Mouse (Mus musculus) heart, adult 8-10 months (tissue): ENCODE data around the gene Rnf151. TPM values are rescaled to one million over a fixed set of nuclear protein-coding genes. Genes with fewer than 3 reads are reported as not detected.
A peak's percentile ranks its signal among the peaks of the same experiment; 100 is the strongest.
"Not testable (repeated sequence)": the region's sequence is repeated elsewhere in the genome, so short reads cannot be mapped to it uniquely, and the experiment has no call there.

Experiments
- DNase-seq: peaks from one replicate; pipeline ENCODE4 v3.0.0; 2022; ENCODE audit warnings: low spot score
- total RNA-seq, 4 experiments: library from RNA; stranded (reverse); gene quantifications; 2 replicates each; pipeline ENCODE4 v1.2.4; 2022

The Rnf151 gene
- total RNA-seq, 4 experiments from 2014 or later = 0.23 TPM; not detected in 3

GRCm38 (mm10) chr17:24667416-24667815 is 50.4 kb downstream of the Rnf151 start:
- peak; percentile 55 for DNase-seq

- not testable (repeated sequence) for DNase-seq
Measured at GRCm38 (mm10) chr17:24667011-24667410, 50.9 kb downstream of the Rnf151 start.

Other genes starting within 250 kb of the Rnf151 start
- gene E4f1, start 247.8 kb downstream of the Rnf151 start, total RNA-seq = 10 to 100 TPM; 11.2 to 14.7 (median 11.9) TPM
- gene Pgp, start 247.7 kb downstream of the Rnf151 start, total RNA-seq = 10 to 100 TPM; 39.9 to 44.4 (median 41.4) TPM
- under 1 TPM in 2 of 4 experiments, not detected in 2; 0.28 to 0.31 TPM for gene Bricd5, start 244.2 kb downstream of the Rnf151 start, total RNA-seq
- gene Mlst8, start 239.0 kb downstream of the Rnf151 start, total RNA-seq = 10 to 100 TPM; 10.5 to 11.8 (median 11.0) TPM
- under 1 TPM; 0.16 to 0.23 (median 0.19) TPM for gene Caskin1, start 229.5 kb downstream of the Rnf151 start, total RNA-seq
- gene Traf7, start 190.1 kb downstream of the Rnf151 start, total RNA-seq = 10 to 100 TPM; 37.0 to 50.9 (median 42.7) TPM
- gene Rab26, start 183.9 kb downstream of the Rnf151 start, total RNA-seq = under 1 TPM in 3 of 4 experiments, not detected in 1; 0.23 to 0.50 (median 0.25) TPM
- 10 to 100 TPM; 27.8 to 43.0 (median 34.9) TPM for gene Pkd1, start 168.2 kb downstream of the Rnf151 start, total RNA-seq
- 100 to 1,000 TPM; 123 to 135 (median 133) TPM for gene Tsc2, start 85.4 kb downstream of the Rnf151 start, total RNA-seq
- gene Nthl1, start 85.4 kb downstream of the Rnf151 start, total RNA-seq = 1 to 10 TPM; 2.6 to 3.5 (median 2.8) TPM
- gene Slc9a3r2, start 67.7 kb downstream of the Rnf151 start, total RNA-seq = 100 to 1,000 TPM in 2 of 4 experiments, 10 to 100 TPM in 2; 87.7 to 110 (median 101) TPM
- not detected for gene Npw, start 59.6 kb downstream of the Rnf151 start, total RNA-seq
- gene Zfp598, start 48.4 kb downstream of the Rnf151 start, total RNA-seq = 10 to 100 TPM; 14.3 to 17.0 (median 15.9) TPM
- under 1 TPM in 2 of 4 experiments, not detected in 2; 0.14 to 0.24 TPM for gene Syngr3, start 28.1 kb downstream of the Rnf151 start, total RNA-seq
- 10 to 100 TPM; 20.0 to 22.2 (median 21.1) TPM for gene Gfer, start 21.9 kb downstream of the Rnf151 start, total RNA-seq
- gene Noxo1, start 21.8 kb downstream of the Rnf151 start, total RNA-seq = under 1 TPM; 0.49 to 0.84 (median 0.58) TPM
- gene Tbl3, start 10.4 kb downstream of the Rnf151 start, total RNA-seq = 10 to 100 TPM; 14.4 to 21.6 (median 17.3) TPM
- 100 to 1,000 TPM; 631 to 768 (median 679) TPM for gene Rps2, start 53 bp upstream of the Rnf151 start, total RNA-seq
- 1,000 to 10,000 TPM in 1 of 4 experiments, 100 to 1,000 TPM in 3; 975 to 1,073 (median 990) TPM for gene Ndufb10, start 6.4 kb upstream of the Rnf151 start, total RNA-seq
- 100 to 1,000 TPM; 389 to 453 (median 417) TPM for gene Rpl3l, start 9.8 kb upstream of the Rnf151 start, total RNA-seq
- gene Msrb1, start 18.6 kb upstream of the Rnf151 start, total RNA-seq = 100 to 1,000 TPM; 172 to 208 (median 186) TPM
- gene Hs3st6, start 34.9 kb upstream of the Rnf151 start, total RNA-seq = not detected
- gene Meiob, start 86.2 kb upstream of the Rnf151 start, total RNA-seq = under 1 TPM in 1 of 4 experiments, not detected in 3; 0.19 TPM
- gene Hagh, start 122.1 kb upstream of the Rnf151 start, total RNA-seq = 10 to 100 TPM; 78.0 to 97.5 (median 87.2) TPM
- gene Fahd1, start 132.3 kb upstream of the Rnf151 start, total RNA-seq = 10 to 100 TPM; 85.1 to 94.4 (median 88.7) TPM
- gene Igfals, start 147.9 kb upstream of the Rnf151 start, total RNA-seq = 10 to 100 TPM in 2 of 4 experiments, 1 to 10 TPM in 2; 7.8 to 14.5 (median 11.1) TPM
- 10 to 100 TPM; 17.2 to 20.1 (median 19.2) TPM for gene Nubp2, start 168.3 kb upstream of the Rnf151 start, total RNA-seq
- gene Spsb3, start 168.6 kb upstream of the Rnf151 start, total RNA-seq = 10 to 100 TPM; 25.8 to 29.3 (median 27.7) TPM
- gene Eme2, start 177.0 kb upstream of the Rnf151 start, total RNA-seq = 10 to 100 TPM; 19.4 to 23.5 (median 21.1) TPM
- gene Mrps34, start 177.1 kb upstream of the Rnf151 start, total RNA-seq = 100 to 1,000 TPM in 2 of 4 experiments, 10 to 100 TPM in 2; 88.8 to 125 (median 109) TPM
- 10 to 100 TPM; 29.0 to 31.4 (median 29.5) TPM for gene Nme3, start 178.4 kb upstream of the Rnf151 start, total RNA-seq
- 10 to 100 TPM; 55.0 to 69.0 (median 62.5) TPM for gene Mapk8ip3, start 218.9 kb upstream of the Rnf151 start, total RNA-seq
- gene Jpt2, start 242.6 kb upstream of the Rnf151 start, total RNA-seq = 10 to 100 TPM in 2 of 4 experiments, 1 to 10 TPM in 2; 6.4 to 12.8 (median 9.6) TPM